Mouse (Mus musculus) hindbrain, embryonic 11.5 days (tissue): Measurements from ENCODE around the gene Vars. TPM values are rescaled to one million over a fixed set of nuclear protein-coding genes. Genes with fewer than 3 reads are reported as not detected.
"Not testable (repeated sequence)": the region's sequence is repeated elsewhere in the genome, so short reads cannot be mapped to it uniquely, and the experiment has no call there.

Experiments
- ATAC-seq: fragments of 200-750 bp; cut with Nextera tagmentation; 2 replicates; pipeline ENCODE4 v1.8.0; 2017; ENCODE audit warnings: mild to moderate bottlenecking, moderate TSS enrichment, moderate library complexity; ENCODE audit not compliant: low FRiP score
- DNase-seq: peaks from one replicate; pipeline ENCODE4 v3.0.0-alpha.2; 2015; ENCODE audit warnings: low spot score
- H3K27ac ChIP-seq: fragments of 300-500 bp; sonication (generic); 2 replicates; pipeline ENCODE4 v1.5.1; 2014; ENCODE audit warnings: mild to moderate bottlenecking, low read depth, low read length
- H3K27me3 ChIP-seq: fragments of 300-500 bp; sonication (generic); 2 replicates; pipeline ENCODE4 v1.6.1; 2014; ENCODE audit warnings: mild to moderate bottlenecking, low read length, moderate library complexity, mixed read lengths; ENCODE audit not compliant: control insufficient read depth, insufficient read depth
- H3K36me3 ChIP-seq: fragments of 300-500 bp; sonication (generic); 2 replicates; pipeline ENCODE4 v1.6.1; 2014; ENCODE audit warnings: mild to moderate bottlenecking, low read length, moderate library complexity, mixed read lengths; ENCODE audit not compliant: control insufficient read depth, insufficient read depth
- H3K4me1 ChIP-seq: fragments of 300-500 bp; sonication (generic); replicated peaks from 2 replicates; pipeline ENCODE4 v1.6.1; 2014; ENCODE audit warnings: low read length, mixed read lengths; ENCODE audit not compliant: control insufficient read depth, insufficient read depth
- H3K4me2 ChIP-seq: fragments of 300-500 bp; sonication (generic); replicated peaks from 2 replicates; pipeline ENCODE4 v1.6.1; 2014; ENCODE audit warnings: mild to moderate bottlenecking, low read depth, low read length
- H3K4me3 ChIP-seq: fragments of 300-500 bp; sonication (generic); 2 replicates; pipeline ENCODE4 v1.5.1; 2014; ENCODE audit warnings: low read depth, low read length
- H3K9ac ChIP-seq: fragments of 300-500 bp; sonication (generic); 2 replicates; pipeline ENCODE4 v1.6.1; 2014; ENCODE audit warnings: low read depth, low read length
- H3K9me3 ChIP-seq: fragments of 300-500 bp; sonication (generic); 2 replicates; pipeline ENCODE4 v1.6.1; 2016; ENCODE audit warnings: low read length; ENCODE audit not compliant: control insufficient read depth
- WGBS: fragments of 180-500 bp; shearing (Covaris S2); extraction: QIAGEN DNeasy Blood & Tissue Kit; methylation state at CpG from one replicate; pipeline ENCODE4 v1.1.7; 2014; 5-methylcytosine and 5-hydroxymethylcytosine counted together
- polyA plus RNA-seq: library from polyadenylated mRNA; unstranded; fragments of >200 nt; fragmentation: Nextera tagmentation; extraction: Ambion mirVana; gene quantifications from 2 replicates; pipeline ENCODE4 v1.2.1, GENCODE M21; 2014

The Vars gene
- polyA plus RNA-seq, 1 experiment from 2014 or later, result 71.7 TPM

DNA sequence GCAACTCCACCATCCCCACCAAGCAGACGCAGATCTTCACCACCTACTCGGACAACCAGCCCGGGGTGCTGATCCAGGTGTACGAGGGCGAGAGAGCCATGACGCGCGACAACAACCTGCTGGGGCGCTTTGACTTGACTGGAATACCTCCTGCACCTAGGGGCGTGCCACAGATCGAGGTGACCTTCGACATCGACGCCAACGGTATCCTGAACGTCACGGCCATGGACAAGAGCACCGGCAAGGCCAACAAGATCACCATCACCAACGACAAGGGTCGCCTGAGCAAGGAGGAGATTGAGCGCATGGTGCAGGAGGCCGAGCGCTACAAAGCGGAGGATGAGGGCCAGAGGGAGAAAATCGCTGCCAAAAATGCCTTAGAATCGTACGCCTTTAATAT, 22.5 kb upstream of the Vars start:
- 88% methylated on average over 27 of the region's 27 CpGs for whole genome bisulfite sequencing
- no peak overlapping the region for H3K9ac ChIP-seq
- no peaks in the 10 kb centered on the region for H3K36me3 ChIP-seq
- no peak overlapping the region for H3K4me2 ChIP-seq
- H3K4me1 ChIP-seq, result peaks cover 4% of the 10 kb centered on the region
- ATAC-seq (no peak), DNase-seq (no peak)
- no peak overlapping the region for H3K27ac ChIP-seq
- no peaks in the 10 kb centered on the region for H3K9me3 ChIP-seq
- no peaks in the 10 kb centered on the region for H3K27me3 ChIP-seq
- no peak overlapping the region for H3K4me3 ChIP-seq

DNA sequence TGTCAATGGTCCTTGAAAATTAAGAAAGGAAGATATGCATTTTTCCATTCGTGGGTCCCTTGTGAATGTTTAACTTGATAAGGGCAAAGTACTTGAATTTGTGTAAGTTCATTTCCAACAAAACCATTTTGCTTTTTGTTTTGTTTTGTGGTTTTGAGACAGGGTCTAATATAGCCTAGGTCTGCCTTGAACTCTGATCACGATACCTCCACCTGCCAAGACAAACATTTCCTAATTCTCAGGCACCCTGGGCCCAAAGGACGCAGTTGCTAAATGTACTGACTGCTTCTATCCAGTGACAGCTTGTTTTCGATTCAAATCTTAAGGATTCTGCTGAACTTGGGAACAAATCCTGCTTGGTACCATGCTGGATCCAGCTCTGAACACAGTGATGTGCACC, 21.2 kb upstream of the Vars start:
- Histone ChIP-seq H3K9ac (no peak overlapping the region), H3K4me1 (peaks cover 4% of the 10 kb centered on the region), H3K4me2 (no peak overlapping the region), H3K27ac (no peak overlapping the region), H3K36me3 (no peaks in the 10 kb centered on the region), H3K27me3 (no peaks in the 10 kb centered on the region), H3K4me3 (no peak overlapping the region), H3K9me3 (no peaks in the 10 kb centered on the region)
- DNase-seq (no peak), ATAC-seq (no peak)
- 95% methylated on average over 4 of the region's 4 CpGs for WGBS

DNA sequence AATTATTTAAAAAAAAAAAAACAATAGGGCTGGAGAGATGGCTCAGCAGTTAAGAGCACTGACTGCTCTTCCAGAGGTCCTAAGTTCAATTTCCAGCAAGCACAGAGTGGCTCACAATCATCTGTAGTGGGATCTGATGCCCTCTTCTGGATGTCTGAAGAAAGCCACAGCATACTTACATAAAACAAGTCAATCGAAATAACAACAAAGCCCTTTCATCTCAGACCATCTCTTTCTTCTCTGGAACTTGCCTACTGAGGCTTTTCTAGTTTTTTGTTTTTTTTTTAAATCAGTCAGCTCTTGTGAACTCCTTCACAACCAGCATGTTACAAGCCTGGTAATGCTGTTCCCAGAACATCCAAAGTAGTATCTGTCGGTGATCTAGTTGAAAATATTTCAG, 20.1 kb upstream of the Vars start:
- ATAC-seq, result no peak
- WGBS, result 16% methylated on average over 2 of the region's 2 CpGs
- Histone ChIP-seq H3K27ac (peak overlapping the region; percentile 61), H3K27me3 (no peaks in the 10 kb centered on the region), H3K4me2 (peak overlapping the region; percentile 88), H3K36me3 (peaks cover under 1% of the 10 kb centered on the region; the same call in 1 of the 2 replicates), H3K4me3 (peak overlapping the region; percentile 60), H3K9ac (peak overlapping the region; percentile 54; the same call in 1 of the 2 replicates), H3K9me3 (no peaks in the 10 kb centered on the region), H3K4me1 (peaks cover 4% of the 10 kb centered on the region)
- DNase-seq, result peak; percentile 37

DNA sequence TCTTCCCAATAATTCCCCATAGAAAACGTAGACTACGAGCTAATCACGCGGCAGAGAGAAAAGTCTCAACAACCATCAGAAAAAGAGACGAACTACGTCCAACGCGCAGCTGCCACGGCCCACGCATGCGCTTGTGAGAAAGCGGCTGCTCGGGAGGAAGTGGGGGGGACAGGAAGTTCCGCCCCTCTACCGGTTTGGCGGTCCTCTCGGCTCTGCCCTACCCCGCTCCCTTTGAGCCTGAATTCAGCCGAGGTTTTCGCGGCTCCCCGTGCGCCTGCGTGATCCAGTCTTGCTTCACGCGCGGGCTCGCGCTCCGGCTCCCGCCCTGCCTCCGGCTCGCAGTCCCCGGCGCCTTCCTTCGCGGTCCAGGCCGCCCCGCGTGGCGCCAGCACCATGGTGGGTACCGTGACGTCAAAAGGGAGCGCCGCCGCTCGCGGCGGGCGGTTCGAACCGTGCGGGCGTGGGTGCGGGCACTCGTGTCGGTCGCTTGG, 19.1 kb upstream of the Vars start, which contains the start of gene Lsm2:
Lsm2 (plus strand) TSS at position 173 of the 491 bp plus-strand sequence.
- peaks cover 4% of the 10 kb centered on the region for H3K4me1 ChIP-seq
- DNase-seq (peak; percentile 93), ATAC-seq (peak; percentile 91)
- H3K4me2 ChIP-seq, result peak within 1 kb of the TSS; percentile 88
- H3K36me3 ChIP-seq, result peaks cover 4% of the 10 kb centered on the region
- peak within 1 kb of the TSS; percentile 94 for H3K9ac ChIP-seq
- no peaks in the 10 kb centered on the region for H3K27me3 ChIP-seq
- H3K9me3 ChIP-seq, result no peaks in the 10 kb centered on the region
- peak within 1 kb of the TSS; percentile 96 for H3K27ac ChIP-seq
- peak within 1 kb of the TSS; percentile 60 for H3K4me3 ChIP-seq
- under 1% methylated on average over 58 of the region's 58 CpGs for WGBS

GRCm38 (mm10) chr17:34982328-34982727, 18.5 kb upstream of the Vars start:
- under 1% methylated on average over 15 of the region's 15 CpGs for WGBS
- Histone ChIP-seq H3K9ac (peak overlapping the region; percentile 94), H3K4me2 (peak overlapping the region; percentile 88), H3K4me3 (peak overlapping the region; percentile 60), H3K27me3 (no peaks in the 10 kb centered on the region), H3K9me3 (no peaks in the 10 kb centered on the region), H3K27ac (peak overlapping the region; percentile 96; the same call in 1 of the 2 replicates), H3K36me3 (peaks cover 4% of the 10 kb centered on the region), H3K4me1 (peaks cover 4% of the 10 kb centered on the region)
- ATAC-seq, result peak; percentile 36
- no peak for DNase-seq

DNA sequence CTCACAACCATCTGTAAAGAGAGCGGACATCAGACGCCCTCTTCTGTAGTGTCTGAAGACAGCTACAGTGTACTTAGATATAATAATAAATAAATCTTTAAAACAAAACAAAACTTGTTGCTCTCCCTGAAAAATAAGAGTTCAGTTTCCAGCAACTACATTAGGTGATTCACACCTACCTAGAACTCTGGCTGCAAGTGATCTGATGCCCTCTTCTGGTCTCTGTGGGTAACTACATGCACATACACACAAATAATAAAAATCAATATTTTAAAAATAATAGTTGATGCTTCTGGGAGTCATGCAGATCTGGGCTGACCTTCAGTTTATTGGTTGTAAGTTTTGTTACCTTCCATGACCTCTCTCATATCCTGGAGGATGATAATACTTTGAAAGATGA, 16.6 kb upstream of the Vars start:
- Histone ChIP-seq H3K4me3 (no peak overlapping the region), H3K4me2 (no peak overlapping the region), H3K9me3 (no peaks in the 10 kb centered on the region), H3K36me3 (peaks cover 4% of the 10 kb centered on the region), H3K27ac (no peak overlapping the region), H3K27me3 (no peaks in the 10 kb centered on the region), H3K9ac (no peak overlapping the region), H3K4me1 (peaks cover 4% of the 10 kb centered on the region)
- 83% methylated on average over 2 of the region's 2 CpGs for WGBS
- no peak for ATAC-seq
- peak; percentile 20 for DNase-seq

GRCm38 (mm10) chr17:34994751-34995150, 6.0 kb upstream of the Vars start:
- H3K36me3 ChIP-seq, result 0 out of 2 replicates have a peak, but pooled peaks cover 2% of the 10 kb centered on the region
- H3K27me3 ChIP-seq, result no peaks in the 10 kb centered on the region
- no peak overlapping the region for H3K27ac ChIP-seq
- H3K4me3 ChIP-seq, result no peak overlapping the region
- no peak for ATAC-seq
- no peaks in the 10 kb centered on the region for H3K4me1 ChIP-seq
- no peak for DNase-seq
- no peak overlapping the region for H3K4me2 ChIP-seq
- no peaks in the 10 kb centered on the region for H3K9me3 ChIP-seq
- no peak overlapping the region for H3K9ac ChIP-seq

DNA sequence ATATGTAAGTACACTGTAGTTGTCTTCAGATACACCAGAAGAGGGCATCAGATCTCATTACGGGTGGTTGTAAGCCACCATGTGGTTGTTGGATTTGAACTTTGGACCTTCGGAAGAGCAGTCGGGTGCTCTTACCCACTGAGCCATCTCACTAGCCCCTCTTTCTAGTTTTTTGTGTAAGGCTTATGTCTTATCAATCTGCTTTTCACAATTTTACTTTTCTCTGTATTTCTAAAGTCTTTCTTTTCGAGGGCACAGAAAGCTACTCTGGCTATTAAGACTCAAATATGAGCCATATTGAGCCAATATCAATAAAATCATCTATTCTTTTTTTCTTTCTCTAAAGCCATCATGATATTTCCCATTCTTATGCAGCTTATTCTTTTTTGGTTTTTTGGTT, 5.6 kb upstream of the Vars start:
- H3K4me3 ChIP-seq, H3K36me3 ChIP-seq, H3K4me1 ChIP-seq, H3K9me3 ChIP-seq, DNase-seq, H3K27me3 ChIP-seq, H3K4me2 ChIP-seq, H3K27ac ChIP-seq, H3K9ac ChIP-seq, ATAC-seq: not testable (repeated sequence)
- WGBS, result 97% methylated on average over 4 of the region's 4 CpGs

DNA sequence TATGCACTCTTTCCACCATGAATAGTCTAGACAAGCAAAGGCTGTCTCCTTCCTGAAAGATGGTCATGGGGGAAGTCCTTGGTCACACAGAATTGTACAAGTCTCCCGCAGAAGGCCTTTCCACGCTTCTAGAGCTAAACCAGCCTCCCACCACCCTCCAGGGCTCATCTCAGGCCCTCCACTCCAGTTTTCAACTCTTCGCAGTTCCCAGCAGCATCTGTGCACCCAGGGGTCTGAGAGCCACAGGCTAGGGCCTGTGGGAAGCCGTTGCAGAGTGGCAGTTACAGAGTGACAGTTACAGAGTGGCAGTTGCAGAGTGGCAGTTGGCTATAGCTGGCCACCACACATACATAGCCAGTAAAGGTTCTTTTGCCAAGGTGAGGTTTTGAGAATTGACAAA, 4.9 kb upstream of the Vars start:
- H3K9me3 ChIP-seq, ATAC-seq, H3K4me2 ChIP-seq, H3K36me3 ChIP-seq, DNase-seq, H3K9ac ChIP-seq, H3K4me1 ChIP-seq, H3K27me3 ChIP-seq, H3K4me3 ChIP-seq, H3K27ac ChIP-seq: not testable (repeated sequence)
- 95% methylated on average over 4 of the region's 4 CpGs for WGBS
